Mouse (Mus musculus): Measurements from ENCODE around the gene AU041133.
"Not testable (repeated sequence)": the region's sequence is repeated elsewhere in the genome, so short reads cannot be mapped to it uniquely, and the experiment has no call there.

Gene AU041133

DNA sequence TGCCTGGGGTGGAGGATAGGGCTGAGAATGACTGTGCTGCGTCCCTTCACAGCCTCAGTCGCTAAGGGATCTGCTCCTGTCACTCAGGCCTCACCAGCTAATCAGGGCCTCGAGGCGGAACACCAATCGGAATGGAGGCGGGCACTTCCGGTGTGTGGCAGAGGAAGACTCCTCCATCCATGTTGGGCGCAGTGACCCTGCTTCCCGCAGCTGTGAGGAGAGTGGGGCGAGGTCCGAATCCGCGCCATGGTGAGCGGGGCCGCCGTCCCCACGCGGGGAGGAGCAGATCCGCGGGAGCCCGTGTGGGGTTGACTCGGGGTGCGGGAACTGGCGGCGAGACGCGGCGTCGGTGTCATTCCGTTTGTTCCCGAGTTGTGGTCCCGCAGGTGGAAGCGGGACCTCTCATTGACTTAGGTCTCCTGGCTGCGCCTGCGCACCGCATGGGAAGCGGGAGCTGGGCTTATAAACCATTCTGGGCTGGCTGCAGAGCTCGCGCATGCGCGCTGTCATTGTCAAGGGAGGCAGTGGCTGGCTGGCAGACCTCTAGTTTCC is at the start of gene AU041133:
Gene AU041133, plus strand, starts transcription at position 164 of the 552 bp plus-strand sequence.
- DNase-seq: peak; percentile 88

DNA sequence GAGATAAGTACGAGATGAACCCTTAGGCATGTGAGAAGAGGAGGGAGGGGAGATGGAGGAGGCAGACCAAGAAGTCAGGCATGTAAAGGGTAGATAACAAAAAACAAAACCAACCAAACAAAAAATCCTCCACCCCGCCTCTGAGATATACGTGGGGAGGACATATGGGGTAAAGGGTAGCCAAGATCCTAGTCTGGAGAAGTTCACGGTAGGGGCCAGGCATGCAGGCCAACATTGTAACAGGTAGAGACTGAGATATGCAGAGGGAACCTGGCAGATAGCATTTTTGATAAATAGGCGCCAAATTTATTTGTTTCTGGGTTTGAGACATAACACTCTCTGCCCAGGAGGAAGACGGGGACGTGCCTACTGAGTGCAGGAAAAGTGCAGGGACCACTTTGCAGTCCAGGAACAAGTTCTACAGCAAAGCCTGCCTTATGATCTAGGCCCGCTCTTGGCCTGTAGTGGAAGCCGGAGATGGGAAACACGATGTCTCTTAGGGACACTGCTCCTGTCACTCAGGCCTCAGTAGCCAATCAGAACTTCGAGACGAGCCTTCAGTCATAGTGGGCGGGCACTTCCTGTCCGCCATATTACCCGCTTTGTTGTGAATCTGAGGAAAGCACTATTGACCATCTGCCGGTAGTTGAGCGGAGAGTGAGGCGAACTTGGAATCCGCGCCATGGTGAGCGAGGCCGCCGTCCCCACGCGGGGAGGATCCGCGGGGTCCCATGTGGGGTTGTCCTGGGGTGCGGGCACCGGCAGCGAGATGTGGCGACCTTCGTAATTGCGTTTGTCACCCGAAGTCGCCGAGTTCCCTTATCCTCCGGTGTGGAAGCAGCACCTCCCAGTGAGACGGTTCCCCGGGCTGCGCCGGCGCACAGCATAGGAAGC is 44.8 kb upstream of the AU041133 start, which contains the start of gene BC024063:
Gene BC024063, plus strand, starts transcription at position 626 of the 894 bp plus-strand sequence.
- DNase-seq: peak; percentile 58

DNA sequence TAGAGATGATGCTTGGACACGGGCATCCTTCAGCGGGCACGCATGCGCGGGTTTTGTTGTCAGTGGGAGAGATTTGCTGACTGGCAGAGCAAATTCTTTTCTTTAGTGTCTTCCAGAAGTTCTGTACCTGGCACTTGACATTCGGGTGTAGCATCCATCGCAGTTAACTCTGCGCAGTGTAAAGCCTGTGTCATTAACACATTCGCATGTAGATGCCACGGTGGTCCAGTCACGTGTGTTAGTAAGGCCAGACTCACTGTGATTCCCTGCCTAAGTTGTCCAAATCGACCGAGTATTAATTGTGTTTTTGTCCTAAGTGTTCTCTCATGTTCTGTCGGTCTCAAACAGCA is 44.2 kb upstream of the AU041133 start:
- not testable (repeated sequence) for DNase-seq

DNA sequence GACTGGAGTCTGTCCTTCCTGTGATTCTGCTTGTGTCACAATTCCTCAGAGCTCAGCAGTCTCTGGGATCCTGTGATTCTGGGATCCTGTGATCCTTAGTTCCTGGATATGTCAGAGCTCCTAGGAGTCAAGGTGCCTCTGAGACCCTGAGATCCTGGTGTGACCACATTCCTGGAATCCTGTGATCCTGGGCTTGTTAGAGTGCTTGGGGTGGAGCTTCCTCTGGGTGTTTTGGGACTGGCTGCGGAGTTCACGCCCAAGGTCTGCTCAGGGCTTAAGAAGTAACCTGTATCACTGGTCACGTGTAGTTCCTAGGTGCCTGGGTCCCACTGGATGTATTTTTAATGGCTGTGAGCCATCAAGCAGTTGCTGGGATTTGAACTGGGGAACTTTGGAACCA is 10.6 kb upstream of the AU041133 start:
- no peak for DNase-seq

DNA sequence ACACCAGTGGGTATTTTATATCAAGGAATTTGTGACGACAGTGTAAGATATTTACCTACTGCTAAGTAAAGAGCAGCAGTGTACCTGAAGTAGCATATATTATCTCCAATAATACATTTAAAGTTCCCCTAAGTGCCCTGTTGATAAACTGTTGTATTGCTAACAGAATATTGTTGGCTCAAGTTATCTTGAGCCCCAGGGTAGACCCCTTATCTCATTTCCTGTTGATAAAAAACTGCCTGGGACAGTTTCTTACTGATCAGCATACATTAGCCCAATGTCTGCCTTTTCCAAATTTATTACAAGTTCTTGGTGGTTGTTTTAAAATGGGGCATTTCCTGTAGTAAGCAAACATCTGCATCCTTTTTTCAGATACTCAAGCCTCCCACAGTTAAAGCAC is 17.5 kb downstream of the AU041133 start:
- no peak for DNase-seq

DNA sequence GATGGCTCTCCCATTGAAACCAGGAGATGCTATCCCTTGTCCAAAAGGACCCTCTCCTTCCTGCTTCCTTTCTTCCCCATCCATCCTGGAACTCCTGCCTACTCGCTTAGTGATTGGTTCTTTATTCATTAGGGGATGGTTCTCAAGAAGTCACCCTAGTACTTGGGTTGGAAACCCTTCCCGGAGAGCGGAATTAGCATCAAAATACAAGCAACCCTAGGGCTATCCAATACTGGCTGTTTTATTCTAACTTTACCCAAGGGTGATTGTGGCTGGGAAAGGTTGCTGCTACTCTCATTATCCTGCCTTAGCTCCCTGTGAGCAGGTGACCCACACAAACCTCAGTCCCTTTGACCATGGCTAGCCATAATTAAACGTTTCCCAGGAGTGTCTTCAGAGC is 19.8 kb downstream of the AU041133 start:
- no peak for DNase-seq

DNA sequence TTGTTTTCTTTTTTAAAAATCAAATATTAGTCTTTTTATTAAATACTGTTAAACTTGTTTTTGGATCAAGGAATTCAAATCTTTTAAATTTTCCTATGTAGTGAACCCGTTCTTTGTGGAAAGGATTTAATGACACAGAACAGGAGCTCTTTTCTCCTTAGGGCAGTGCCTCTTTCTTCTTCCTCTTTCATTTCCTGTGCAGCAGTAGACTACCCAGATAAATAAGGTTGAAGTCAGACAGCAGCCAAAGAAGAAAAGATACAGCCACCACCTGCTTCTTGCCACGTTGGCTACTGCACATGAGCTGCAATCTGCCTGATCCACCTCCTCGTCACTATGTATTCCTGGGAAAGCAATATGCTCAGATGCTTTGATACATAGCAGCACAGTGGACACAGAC is 40.0 kb downstream of the AU041133 start:
- no peak for DNase-seq

DNA sequence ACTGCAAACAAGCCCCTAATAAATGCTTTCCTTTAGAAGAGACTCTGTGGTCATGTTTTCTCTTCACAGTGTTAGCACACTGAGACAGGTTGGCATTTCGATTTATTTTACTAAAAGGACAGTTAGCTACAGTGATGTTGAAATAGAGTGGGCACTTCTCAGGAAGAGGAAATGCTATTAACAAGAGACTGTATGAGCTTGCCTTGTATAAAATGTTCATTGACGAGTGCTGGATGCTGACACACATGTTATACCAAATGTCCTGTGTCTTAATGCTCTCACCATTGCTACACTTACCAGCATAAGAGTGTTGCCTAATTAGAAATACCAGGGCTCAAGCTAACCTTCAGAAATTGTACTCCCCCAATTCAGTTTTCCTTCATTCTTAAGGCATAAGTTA is 42.0 kb downstream of the AU041133 start:
- no peak for DNase-seq

DNA sequence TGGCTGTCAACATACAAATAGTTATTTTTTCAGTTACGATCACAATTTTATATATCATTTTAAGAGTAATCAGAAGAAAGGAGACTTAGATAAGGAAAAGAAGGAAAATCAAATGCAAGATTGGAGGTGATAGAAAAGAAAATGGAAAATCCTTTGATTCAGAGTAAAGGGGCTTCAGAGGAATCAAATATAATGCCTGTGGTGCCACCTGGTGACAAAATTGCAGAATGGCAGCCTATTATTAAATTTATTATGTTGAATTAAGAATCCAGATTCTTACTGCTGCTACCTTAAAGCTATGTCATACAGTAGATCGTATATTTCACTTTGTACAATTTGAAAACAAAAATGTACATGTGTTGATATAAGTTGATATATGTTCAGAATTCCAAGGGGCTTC is 43.0 kb downstream of the AU041133 start:
- peak; percentile 19 for DNase-seq

DNA sequence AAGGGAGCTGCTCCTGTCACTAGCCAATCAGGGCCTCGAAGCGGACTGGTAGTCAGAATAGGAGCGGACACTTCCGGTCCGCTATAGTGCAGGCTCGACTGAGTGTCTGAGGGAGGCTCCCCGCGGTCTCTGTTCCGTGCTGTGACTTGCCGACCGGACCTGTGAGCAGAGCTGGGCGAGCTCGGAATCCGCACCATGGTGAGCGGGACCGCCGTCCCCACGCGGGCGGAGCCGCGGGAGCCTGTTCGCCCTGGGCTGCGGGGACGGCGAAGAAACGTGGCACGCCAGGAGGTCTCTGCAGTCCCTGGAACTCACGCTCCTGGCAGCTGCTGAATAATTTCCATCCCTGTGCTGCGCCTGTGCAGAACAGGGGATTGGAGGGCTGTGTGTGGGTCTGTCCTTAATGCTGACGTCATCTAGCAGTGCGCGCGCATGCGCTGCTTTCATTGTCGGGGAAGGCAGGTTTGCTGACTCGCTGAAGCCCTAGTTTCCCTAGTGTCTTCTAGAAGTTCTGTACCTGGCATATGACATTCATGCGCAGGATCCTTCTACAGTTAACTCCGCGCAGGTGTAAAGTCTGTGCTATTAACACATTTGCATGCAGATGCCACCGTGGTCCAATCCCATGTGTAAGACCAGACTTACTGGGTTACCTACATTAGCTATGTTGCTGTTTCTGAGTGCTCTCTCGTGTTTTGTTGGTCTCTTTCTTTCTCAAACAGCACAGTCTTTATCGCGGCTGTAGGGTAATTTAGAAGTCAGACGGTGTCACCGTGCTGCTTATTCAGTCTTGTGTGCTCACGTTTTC is 50.6 kb downstream of the AU041133 start:
- DNase-seq: peak; percentile 67

Measured in thymus, postnatal 14 days (tissue).